Mouse (Mus musculus) c-Kit-positive CD71-negative TER-119-negative erythroid progenitor cells, embryonic 14.5 days (primary cell): Measurements from ENCODE around the gene Lekr1.

Experiments used
- DNase-seq: peaks from one replicate; pipeline ENCODE4 v3.0.0-alpha.2; 2013; ENCODE audit warnings: low read depth

Gene Lekr1

GRCm38 (mm10) chr3:65832398-65832797 lies 166.4 kb downstream of the Lekr1 start:
- no peak for DNase-seq

DNA sequence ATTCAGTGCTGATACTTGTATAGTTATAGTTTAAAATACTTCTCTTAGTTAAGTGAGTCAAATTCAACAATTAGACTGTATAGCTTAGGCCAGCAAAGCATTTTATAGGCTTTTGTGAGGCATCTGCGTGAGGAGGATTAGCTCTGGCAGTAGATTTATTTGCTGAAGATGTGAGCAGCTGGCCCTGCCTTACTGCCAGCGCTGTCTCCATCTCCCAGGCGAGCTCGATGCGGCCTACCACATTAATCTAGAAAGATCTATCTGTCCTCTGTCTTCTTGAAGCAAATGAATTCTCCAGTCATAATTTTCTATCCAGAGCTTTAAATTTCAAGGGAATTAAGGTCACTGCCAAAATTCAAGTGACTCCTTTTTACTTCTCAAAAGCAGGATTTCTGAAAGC lies 170.4 kb downstream of the Lekr1 start:
- DNase-seq = no peak

GRCm38 (mm10) chr3:65839664-65840063 lies 173.6 kb downstream of the Lekr1 start:
- DNase-seq = no peak

GRCm38 (mm10) chr3:65841175-65841574 lies 175.1 kb downstream of the Lekr1 start:
- DNase-seq = no peak

DNA sequence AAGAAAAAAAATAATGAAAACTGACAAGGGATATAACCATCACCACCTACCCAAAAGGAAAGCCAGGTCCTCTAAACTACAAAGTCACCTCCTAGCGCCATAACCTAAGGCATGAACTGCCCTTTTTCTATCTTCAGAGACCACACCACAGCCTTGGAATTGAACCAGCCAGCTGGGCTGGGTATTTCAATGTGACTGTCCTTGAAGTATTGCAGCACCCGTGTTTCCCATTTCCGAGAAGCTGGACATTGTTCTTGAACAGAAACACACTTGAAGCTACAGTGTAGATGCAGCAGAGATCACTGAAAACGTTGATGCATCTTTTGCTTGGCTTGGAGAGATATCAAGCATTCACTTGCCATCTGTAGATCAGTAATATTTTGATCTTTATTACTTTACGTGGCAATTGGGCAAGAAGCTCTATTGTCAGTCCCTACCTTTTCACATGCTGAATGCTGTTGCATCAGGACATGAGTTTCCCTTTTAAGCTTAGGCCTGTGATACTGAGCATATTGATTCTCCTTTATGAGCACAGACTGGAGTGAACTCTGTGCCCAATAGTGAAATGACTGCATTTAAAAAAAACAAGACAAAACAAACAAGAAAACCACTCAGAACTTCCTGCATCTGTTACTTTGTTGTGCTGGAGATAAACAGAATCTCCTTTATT lies 176.6 kb downstream of the Lekr1 start:
- no peak for DNase-seq

- DNase-seq = no peak
Observed at GRCm38 (mm10) chr3:65843185-65843552, 177.1 kb downstream of the Lekr1 start.

- DNase-seq = no peak
Observed at GRCm38 (mm10) chr3:65844302-65844701, 178.3 kb downstream of the Lekr1 start.

- DNase-seq = no peak
Observed at GRCm38 (mm10) chr3:65844851-65845552, 179.0 kb downstream of the Lekr1 start.

- DNase-seq = no peak
Observed at GRCm38 (mm10) chr3:65847158-65847787, 181.2 kb downstream of the Lekr1 start.

DNA sequence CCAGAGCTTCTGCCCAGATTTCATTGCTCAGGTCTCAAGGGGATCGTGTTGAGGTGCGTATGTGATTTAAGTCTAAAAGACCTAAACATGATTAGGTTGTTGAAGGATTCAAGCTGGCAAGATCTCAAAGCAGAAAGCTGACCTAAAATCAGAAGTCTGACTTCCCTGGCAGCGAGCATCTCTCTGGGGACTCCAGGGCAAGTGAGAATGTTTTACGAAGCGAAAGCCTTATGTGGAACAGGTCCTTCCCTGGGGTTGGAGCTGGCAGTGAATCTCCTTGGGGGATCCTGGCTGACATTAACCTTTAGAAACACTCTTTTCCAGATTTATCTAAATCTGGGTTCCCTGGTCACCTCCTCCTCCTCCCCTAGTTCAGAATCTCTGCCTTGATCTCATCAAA lies 187.7 kb downstream of the Lekr1 start:
- no peak for DNase-seq

DNA sequence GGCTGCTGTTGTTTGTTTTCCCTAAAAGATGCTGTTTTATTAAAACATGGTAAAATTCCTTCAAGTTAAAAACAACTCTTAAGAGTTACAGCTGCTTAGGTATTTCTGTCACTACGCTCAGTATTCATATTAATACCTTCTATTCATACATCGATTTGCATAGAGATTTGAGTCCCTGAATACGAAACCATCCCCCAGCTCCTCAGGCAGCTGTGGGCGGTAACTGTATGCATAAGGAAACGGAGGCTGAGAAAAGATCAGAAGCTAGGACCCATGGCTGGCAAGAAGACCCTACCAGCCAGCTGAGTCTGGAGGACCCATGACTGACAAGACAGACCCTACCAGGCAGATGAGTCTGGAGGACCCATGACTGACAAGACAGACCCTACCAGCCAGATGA lies 189.5 kb downstream of the Lekr1 start:
- DNase-seq = no peak

GRCm38 (mm10) chr3:65858118-65858517 lies 192.1 kb downstream of the Lekr1 start:
- DNase-seq = no peak

DNA sequence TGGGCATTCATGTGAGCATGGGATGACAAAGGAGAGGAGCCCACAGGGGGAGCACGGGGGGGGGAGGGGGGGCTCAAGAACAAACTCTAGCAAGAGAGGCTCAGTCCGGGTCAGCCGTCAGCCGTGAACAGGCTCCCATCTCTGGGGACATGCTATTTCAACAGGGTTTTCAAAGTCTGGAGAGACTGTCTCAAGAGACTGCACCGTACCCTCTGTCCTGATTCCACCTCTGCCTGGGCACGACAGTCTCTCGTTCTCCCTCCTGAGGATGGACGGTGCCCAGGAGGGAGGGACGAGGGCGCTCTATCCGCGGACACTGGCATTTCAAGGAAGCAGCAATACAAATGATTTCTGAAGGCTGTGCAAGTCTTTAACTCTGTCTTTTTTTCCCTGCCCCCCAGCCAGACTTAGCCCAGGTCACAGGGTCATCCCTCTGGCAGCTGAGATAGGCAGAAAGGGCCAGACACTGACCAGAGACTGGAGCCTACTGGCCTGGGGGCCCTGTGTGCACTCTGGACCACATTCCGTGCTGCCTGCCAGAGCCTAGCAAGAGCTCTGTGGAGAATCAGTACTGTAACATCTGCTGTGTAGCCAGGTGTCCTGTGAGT lies 192.8 kb downstream of the Lekr1 start:
- no peak for DNase-seq

GRCm38 (mm10) chr3:65859750-65860149 lies 193.7 kb downstream of the Lekr1 start:
- no peak for DNase-seq

DNA sequence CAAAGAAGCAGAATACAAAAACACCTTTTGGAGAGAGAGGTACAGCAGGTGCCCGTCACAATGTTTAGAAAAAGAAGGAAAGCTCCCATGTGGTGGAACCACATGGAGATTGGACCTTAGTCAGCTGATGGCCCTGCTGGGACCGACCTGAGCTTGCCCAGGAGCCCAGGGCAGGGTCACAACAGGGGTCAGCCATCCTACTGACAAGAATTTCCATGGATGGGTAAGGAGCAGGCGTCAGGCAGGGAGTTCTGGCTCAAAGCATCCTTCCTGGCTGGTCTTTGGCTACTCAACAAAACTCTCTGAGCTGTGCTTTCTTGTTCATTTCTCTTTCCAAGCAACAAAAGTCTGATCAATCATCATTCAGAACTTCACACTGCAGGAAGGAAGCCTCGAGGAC lies 194.9 kb downstream of the Lekr1 start:
- DNase-seq = no peak

GRCm38 (mm10) chr3:65861471-65861881 lies 195.4 kb downstream of the Lekr1 start:
- no peak for DNase-seq

DNA sequence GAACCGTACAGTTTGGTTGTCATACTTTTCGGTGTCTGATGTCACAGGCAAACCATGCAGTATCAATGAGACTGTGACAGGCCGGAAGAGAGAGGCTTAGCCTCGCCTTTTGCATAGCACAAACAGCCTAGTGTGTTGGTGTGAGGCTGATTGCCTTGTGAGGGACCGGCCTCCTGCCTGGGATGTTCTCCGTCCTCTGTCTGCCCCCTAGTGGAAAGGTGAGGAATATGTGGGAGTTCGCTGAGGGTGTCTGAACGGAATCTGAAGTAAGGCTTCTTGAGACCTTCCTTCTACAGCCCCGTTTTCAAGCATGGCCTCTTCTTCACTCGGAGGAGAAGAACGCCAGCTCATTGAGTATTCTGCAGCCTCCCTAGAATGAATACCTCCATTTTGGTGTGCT lies 197.3 kb downstream of the Lekr1 start:
- peak; percentile 58 for DNase-seq

DNA sequence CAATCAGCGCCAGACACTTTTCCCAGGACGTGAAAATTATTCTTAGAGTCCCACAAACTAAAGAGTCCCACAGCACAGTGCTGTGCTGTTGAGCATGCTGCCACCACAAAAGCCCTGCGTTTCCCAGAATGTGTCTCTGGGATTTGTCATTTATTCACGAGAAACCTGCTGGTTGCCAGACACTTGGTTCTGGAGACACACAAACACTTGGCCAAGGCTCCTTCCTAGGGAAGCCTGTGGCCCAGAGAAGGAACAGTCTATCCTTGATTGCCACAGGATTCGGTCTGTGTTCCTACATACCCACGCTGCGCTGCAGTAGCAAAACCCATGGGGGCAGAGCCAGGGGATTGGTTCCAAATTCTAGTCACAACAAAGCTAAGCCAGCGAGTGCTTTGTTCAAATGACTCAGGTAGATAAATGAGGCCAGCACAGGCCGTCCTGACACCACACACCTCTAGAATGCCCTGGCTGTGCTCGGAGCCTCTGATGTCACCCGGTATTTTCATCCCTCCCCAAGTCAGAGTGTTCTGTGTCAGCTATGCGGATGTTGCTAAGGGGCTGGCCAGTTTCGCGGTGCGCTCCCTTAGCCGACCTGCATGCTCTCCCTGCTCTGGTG lies 197.8 kb downstream of the Lekr1 start:
- no peak for DNase-seq

DNA sequence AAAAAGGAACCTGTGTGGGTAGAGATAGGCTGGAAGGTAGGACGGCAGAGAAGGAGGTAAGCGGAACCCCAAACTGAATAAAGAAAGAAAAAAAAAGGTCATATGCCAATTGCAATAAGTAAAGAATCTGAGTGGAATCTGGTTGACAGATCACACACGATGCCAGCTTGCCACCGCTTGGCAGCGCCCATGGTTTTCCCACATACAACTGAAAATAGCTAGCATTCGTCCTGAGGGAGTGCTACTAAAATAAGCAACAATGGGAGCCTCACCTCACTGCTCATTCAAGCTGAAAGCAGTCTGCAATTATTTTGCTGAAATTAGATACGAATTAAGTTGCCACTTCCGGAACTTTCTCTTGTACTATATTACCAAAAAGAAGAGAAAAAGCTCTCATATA lies 202.9 kb downstream of the Lekr1 start:
- no peak for DNase-seq

DNA sequence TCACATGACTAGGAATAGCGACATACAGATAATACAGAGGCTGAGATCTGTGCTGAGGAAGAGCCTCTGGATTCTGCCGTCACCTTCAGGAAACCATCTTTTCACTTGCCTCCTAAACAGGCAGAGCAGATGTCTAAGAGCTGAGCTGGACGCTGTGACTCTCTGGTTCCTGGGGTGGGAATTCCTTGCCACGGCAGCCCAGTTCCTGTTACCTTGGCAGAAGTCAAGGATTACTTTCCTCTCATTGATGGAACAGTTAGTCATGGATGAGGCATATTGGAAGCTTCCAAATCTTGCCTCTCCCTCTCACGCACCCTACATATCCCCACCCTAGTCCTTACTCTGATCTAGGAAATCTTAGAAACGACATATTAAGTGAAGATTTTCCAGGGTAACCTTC lies 203.7 kb downstream of the Lekr1 start:
- no peak for DNase-seq

- DNase-seq = no peak
Observed at GRCm38 (mm10) chr3:65871188-65871603, 205.2 kb downstream of the Lekr1 start.

DNA sequence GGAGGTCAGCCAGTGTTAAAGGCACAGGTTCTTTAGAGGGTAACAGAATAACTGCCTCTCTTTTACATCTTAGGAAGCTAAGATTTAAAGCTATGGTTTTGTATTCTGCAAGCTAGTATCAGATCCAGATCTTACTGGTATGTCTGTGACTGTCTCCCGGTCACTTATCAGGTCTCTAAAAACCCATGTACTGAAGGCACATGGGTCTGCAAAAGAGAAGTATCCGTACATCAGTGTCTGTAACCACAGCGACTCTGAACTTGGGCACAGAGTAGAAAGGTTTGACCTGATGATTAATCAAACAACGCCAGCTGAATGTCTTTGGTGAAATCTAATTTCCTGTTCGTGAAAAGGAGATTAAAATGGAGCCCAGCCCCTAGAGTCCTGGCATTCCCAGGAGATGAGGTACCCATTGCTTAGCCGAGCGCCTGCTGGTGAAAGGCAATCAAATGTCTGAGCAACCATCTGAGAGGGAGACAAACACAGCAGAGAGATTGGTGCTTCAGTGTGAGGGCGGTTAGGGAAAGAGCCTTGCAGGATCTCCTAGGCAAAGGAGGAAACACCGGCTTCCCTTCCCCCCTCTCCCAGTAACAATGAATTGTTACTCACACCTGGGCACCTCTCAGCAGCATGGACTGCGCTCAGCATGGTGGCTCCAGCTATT lies 205.7 kb downstream of the Lekr1 start:
- DNase-seq = no peak
